20 mouse cellular contexts compared by ENCODE assay signal in the genomic region with DNA sequence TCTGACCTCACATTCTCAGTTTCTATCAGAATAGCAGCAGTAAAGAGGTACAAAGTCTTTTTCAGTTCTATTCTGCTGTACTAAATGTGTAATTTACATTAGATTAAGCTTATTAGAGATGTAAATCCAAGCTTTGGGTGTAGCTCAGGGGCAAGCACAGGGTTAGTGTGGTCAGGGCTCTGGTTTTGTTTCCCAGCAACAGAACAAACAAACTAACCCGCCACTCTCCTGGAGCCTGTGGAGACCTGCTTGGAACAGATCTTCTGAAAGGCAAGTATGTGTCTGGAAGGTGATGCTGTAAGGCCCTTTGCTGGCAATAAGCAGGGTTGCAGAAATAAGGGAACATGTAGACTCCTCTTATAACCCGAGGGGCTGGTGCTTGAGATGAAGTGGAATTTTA. TPM values are rescaled to one million over a fixed set of nuclear protein-coding genes. Genes with fewer than 3 reads are reported as not detected.
DNase-seq lines count a peak whose midpoint lies in the region; ATAC-seq lines count a peak whose summit lies in the region.
"Had no signal": no experiment of that assay in that cellular context is flagged by ENCODE, and none has a peak within 500 bp of the region (broad histone marks: within the 10 kb centered on the region; RNA-seq: fewer than 3 reads in every experiment).

No protein-coding gene starts in this region.

- H3K4me2 ChIP-seq in midbrain, embryonic 11.5 days: no peak overlapping the region
- H3K4me2 ChIP-seq in midbrain, embryonic 14.5 days (ENCODE audit: low read length): no peak overlapping the region
- H3K4me2 ChIP-seq: forebrain, embryonic 13.5 days; hindbrain, embryonic 14.5 days had no signal

- ATAC-seq in midbrain, embryonic 11.5 days (ENCODE audit: low FRiP score): 0 out of 2 replicates have a peak, but pooled peaks have one; percentile 57
- no peak for ATAC-seq in midbrain, embryonic 14.5 days (ENCODE audit: low FRiP score, low TSS enrichment)
- ATAC-seq: activated CD4-positive, CD25-positive, alpha-beta regulatory T cell, adult 4 months; forebrain, embryonic 13.5 days; forebrain, postnatal 0 days had no signal

- no peaks in the 10 kb centered on the region for H3K9me3 ChIP-seq in heart, embryonic 10.5 days
- H3K9me3 ChIP-seq in midbrain, embryonic 11.5 days (ENCODE audit: control insufficient read depth, low read length): no peaks in the 10 kb centered on the region
- no peaks in the 10 kb centered on the region for H3K9me3 ChIP-seq in midbrain, embryonic 14.5 days (ENCODE audit: control insufficient read depth, low read length)
- H3K9me3 ChIP-seq: embryonic facial prominence, embryonic 10.5 days; forebrain, embryonic 13.5 days had no signal

- H3K27ac ChIP-seq in heart, embryonic 10.5 days: peak overlapping the region; percentile 18; the same call in 1 of the 2 replicates
- no peak overlapping the region for H3K27ac ChIP-seq in midbrain, embryonic 11.5 days (ENCODE audit: low read depth, low read length)
- no peak overlapping the region for H3K27ac ChIP-seq in midbrain, embryonic 14.5 days (replicated peaks; ENCODE audit: low read depth, low read length)
- H3K27ac ChIP-seq: embryonic facial prominence, embryonic 10.5 days; forebrain, embryonic 13.5 days; hindbrain, embryonic 14.5 days had no signal

- no peak for DNase-seq in heart, embryonic 10.5 days (ENCODE audit: low spot score)
- no peak for DNase-seq in heart, postnatal 25 days (ENCODE audit: low spot score)
- no peak for DNase-seq in midbrain, embryonic 11.5 days (ENCODE audit: low spot score, missing footprints)
- DNase-seq in midbrain, embryonic 14.5 days: no peak
- peak; percentile 9 for DNase-seq in WW6 (ENCODE audit: low read depth, low spot score)
- no peak for DNase-seq in layer of hippocampus, adult 11-12 months (ENCODE audit: low spot score)
- no peak for DNase-seq in embryo, embryonic 10 days (ENCODE audit: low spot score)
- DNase-seq: adrenal gland, postnatal 14 days; cerebellum, adult 18-20 months; cerebellum, adult 9-11 months; cerebellum, postnatal 36 days; forebrain, postnatal 0 days; gastrocnemius, postnatal 14 days; heart, postnatal 10 days had no signal

- peaks cover 72% of the 10 kb centered on the region for H3K36me3 ChIP-seq in heart, embryonic 10.5 days
- no peaks in the 10 kb centered on the region; the same call in 1 of the 2 replicates for H3K36me3 ChIP-seq in midbrain, embryonic 11.5 days (ENCODE audit: control insufficient read depth, insufficient read depth, low read length)
- peaks cover 46% of the 10 kb centered on the region for H3K36me3 ChIP-seq in midbrain, embryonic 14.5 days (ENCODE audit: control insufficient read depth, insufficient read depth, low read length)

- intact Hi-C loops in heart, postnatal 25 days (cut with DNase I): loop anchor here (5.0 kb wide), 2 partner anchors 64 to 71 kb away; partner anchors contain the start of genes Atl1 and Map4k5

- H3K4me1 ChIP-seq in heart, embryonic 10.5 days: peaks cover 12% of the 10 kb centered on the region
- peaks cover 8% of the 10 kb centered on the region; the same call in 1 of the 2 replicates for H3K4me1 ChIP-seq in midbrain, embryonic 11.5 days (ENCODE audit: control insufficient read depth, insufficient read depth, low read length)
- 0 out of 2 replicates have a peak, but pooled peaks cover 6% of the 10 kb centered on the region for H3K4me1 ChIP-seq in midbrain, embryonic 14.5 days (ENCODE audit: control insufficient read depth, insufficient read depth, low read length)
- H3K4me1 ChIP-seq: embryonic facial prominence, embryonic 10.5 days had no signal

- no peaks in the 10 kb centered on the region for H3K27me3 ChIP-seq in heart, embryonic 10.5 days (ENCODE audit: insufficient read depth, poor library complexity, severe bottlenecking)
- H3K27me3 ChIP-seq in midbrain, embryonic 11.5 days (ENCODE audit: control insufficient read depth, insufficient read depth, low read length): no peaks in the 10 kb centered on the region
- H3K27me3 ChIP-seq in midbrain, embryonic 14.5 days (ENCODE audit: control insufficient read depth, insufficient read depth, low read length): no peaks in the 10 kb centered on the region
- H3K27me3 ChIP-seq: forebrain, embryonic 13.5 days had no signal

- H3K9ac ChIP-seq in midbrain, embryonic 11.5 days (ENCODE audit: low read length): no peak overlapping the region
- no peak overlapping the region for H3K9ac ChIP-seq in midbrain, embryonic 14.5 days (replicated peaks; ENCODE audit: low read length)
- H3K9ac ChIP-seq: forebrain, embryonic 13.5 days; forebrain, postnatal 0 days; hindbrain, embryonic 14.5 days had no signal

- H3K4me3 ChIP-seq in heart, embryonic 10.5 days: no peak overlapping the region
- H3K4me3 ChIP-seq in midbrain, embryonic 11.5 days (ENCODE audit: low read depth, low read length): no peak overlapping the region
- no peak overlapping the region for H3K4me3 ChIP-seq in midbrain, embryonic 14.5 days (replicated peaks; ENCODE audit: low read depth, low read length)
- H3K4me3 ChIP-seq: embryonic facial prominence, embryonic 10.5 days; forebrain, embryonic 13.5 days had no signal

- 55% methylated on average over 2 of the region's 2 CpGs for WGBS in heart, embryonic 10.5 days
- WGBS in midbrain, embryonic 11.5 days: 55% methylated on average over 2 of the region's 2 CpGs
- WGBS in midbrain, embryonic 14.5 days: 54% methylated on average over 2 of the region's 2 CpGs

RNA-seq across cellular contexts. Expression of gene Cdkl1, which starts 37.1 kb away (rescaled TPM):
- 3.6 and 5.9 TPM in 2 replicates for polyA plus RNA-seq in heart, embryonic 10.5 days (2016; fragmentation: Nextera tagmentation; extraction: Ambion mirVana)
- total RNA-seq in heart, postnatal 25 days (2021): 1 to 10 TPM; 4.9 to 5.9 TPM
- polyA plus RNA-seq in midbrain, embryonic 11.5 days (2014; fragmentation: Nextera tagmentation; extraction: Ambion mirVana): 0.50 and 0.64 TPM in 2 replicates
- 7.1 and 11.4 TPM in 2 replicates for polyA plus RNA-seq in midbrain, embryonic 14.5 days (2014; fragmentation: Nextera tagmentation; extraction: Ambion mirVana)
- total RNA-seq: hematopoietic stem cell, adult 5-6 weeks had no signal
- polyA plus RNA-seq: activated CD4-positive, CD25-positive, alpha-beta regulatory T cell, adult 4 months; C2C12 had no signal
